Mouse (Mus musculus) midbrain, embryonic 14.5 days (tissue): ENCODE results near the gene Gpatch3. TPM values are rescaled to one million over a fixed set of nuclear protein-coding genes. Genes with fewer than 3 reads are reported as not detected.
A peak's percentile ranks its signal among the peaks of the same experiment; 100 is the strongest.

ENCODE experiments used
- ATAC-seq: fragments of 200-750 bp; cut with Nextera tagmentation; 2 replicates; pipeline ENCODE4 v1.8.0; 2017; ENCODE audit warnings: moderate number of reproducible peaks, moderate library complexity; ENCODE audit not compliant: low FRiP score, low TSS enrichment
- DNase-seq: peaks from one replicate; pipeline ENCODE4 v3.0.0-alpha.2; 2015
- H3K27ac ChIP-seq: fragments of 300-500 bp; sonication (generic); replicated peaks from 2 replicates; pipeline ENCODE4 v1.5.1; 2014; ENCODE audit warnings: mild to moderate bottlenecking, low read depth, low read length, moderate library complexity
- H3K27me3 ChIP-seq: fragments of 300-500 bp; sonication (generic); 2 replicates; pipeline ENCODE4 v1.6.1; 2014; ENCODE audit warnings: low read length, control low read depth, mixed read lengths; ENCODE audit not compliant: control insufficient read depth, insufficient read depth
- H3K36me3 ChIP-seq: fragments of 300-500 bp; sonication (generic); 2 replicates; pipeline ENCODE4 v1.6.1; 2014; ENCODE audit warnings: low read length, control low read depth; ENCODE audit not compliant: control insufficient read depth, insufficient read depth
- H3K4me1 ChIP-seq: fragments of 300-500 bp; sonication (generic); 2 replicates; pipeline ENCODE4 v1.6.1; 2014; ENCODE audit warnings: mild to moderate bottlenecking, antibody characterized with exemption, low read length, control low read depth; ENCODE audit not compliant: control insufficient read depth, insufficient read depth
- H3K4me2 ChIP-seq: fragments of 300-500 bp; sonication (generic); 2 replicates; pipeline ENCODE4 v1.6.1; 2014; ENCODE audit warnings: mild to moderate bottlenecking, low read length, moderate library complexity
- H3K4me3 ChIP-seq: fragments of 300-500 bp; sonication (generic); replicated peaks from 2 replicates; pipeline ENCODE4 v1.5.1; 2014; ENCODE audit warnings: low read depth, low read length
- H3K9ac ChIP-seq: fragments of 300-500 bp; sonication (generic); replicated peaks from 2 replicates; pipeline ENCODE4 v1.6.1; 2014; ENCODE audit warnings: mild to moderate bottlenecking, low read length, moderate library complexity
- H3K9me3 ChIP-seq: fragments of 300-500 bp; sonication (generic); 2 replicates; pipeline ENCODE4 v1.6.1; 2016; ENCODE audit warnings: low read length, control low read depth, mixed read lengths; ENCODE audit not compliant: control insufficient read depth
- whole genome bisulfite sequencing: fragments of 180-500 bp; shearing (Covaris S2); extraction: QIAGEN DNeasy Blood & Tissue Kit; methylation state at CpG from one replicate; pipeline ENCODE4 v1.1.7; 2014; 5-methylcytosine and 5-hydroxymethylcytosine counted together
- polyA plus RNA-seq: library from polyadenylated mRNA; unstranded; fragments of >200 nt; fragmentation: Nextera tagmentation; extraction: Ambion mirVana; gene quantifications from 2 replicates; pipeline ENCODE4 v1.2.1, GENCODE M21; 2014

Gpatch3 gene
- polyA plus RNA-seq, 1 experiment from 2014 or later: 6.4 TPM

DNA sequence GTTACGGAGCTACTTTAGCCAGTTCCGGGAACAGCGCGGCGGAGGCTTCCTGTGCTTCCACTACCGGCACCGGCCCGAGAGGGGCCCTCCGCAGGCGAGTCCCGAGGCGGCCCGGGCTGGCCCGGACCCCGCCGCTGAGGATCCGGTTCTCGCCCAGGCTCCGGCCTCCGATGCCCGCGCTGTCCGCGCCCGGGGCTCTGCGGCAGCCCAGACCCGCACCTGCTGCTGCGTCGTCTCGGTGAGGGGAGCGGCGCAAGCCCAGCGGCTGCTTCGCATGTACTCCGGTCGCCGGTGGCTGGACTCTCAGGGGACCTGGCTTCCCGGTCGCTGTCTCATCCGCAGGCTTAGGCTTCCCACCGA lies 278 bp downstream of the Gpatch3 start:
- WGBS: under 1% methylated on average over 41 of the region's 41 CpGs
- Histone ChIP-seq H3K4me1 (peaks cover 7% of the 10 kb centered on the region), H3K36me3 (peaks cover 17% of the 10 kb centered on the region), H3K4me3 (peak overlapping the region; percentile 92), H3K27ac (peak overlapping the region; percentile 82), H3K4me2 (peak overlapping the region; percentile 91), H3K9ac (peak overlapping the region; percentile 78), H3K9me3 (no peaks in the 10 kb centered on the region), H3K27me3 (no peaks in the 10 kb centered on the region)
- DNase-seq (no peak), ATAC-seq (peak; percentile 64; the same call in 1 of the 2 replicates)

- no peak overlapping the region for H3K4me2 ChIP-seq
- no peak overlapping the region for H3K9ac ChIP-seq
- H3K9me3 ChIP-seq: no peaks in the 10 kb centered on the region
- H3K27ac ChIP-seq: no peak overlapping the region
- peaks cover 47% of the 10 kb centered on the region for H3K36me3 ChIP-seq
- ATAC-seq (no peak), DNase-seq (no peak)
- H3K4me3 ChIP-seq: no peak overlapping the region
- 64% methylated on average over 12 of the region's 12 CpGs for WGBS
- peaks cover 7% of the 10 kb centered on the region for H3K4me1 ChIP-seq
- H3K27me3 ChIP-seq: no peaks in the 10 kb centered on the region
Observed at GRCm38 (mm10) chr4:133577983-133578382, 3.4 kb downstream of the Gpatch3 start.

DNA sequence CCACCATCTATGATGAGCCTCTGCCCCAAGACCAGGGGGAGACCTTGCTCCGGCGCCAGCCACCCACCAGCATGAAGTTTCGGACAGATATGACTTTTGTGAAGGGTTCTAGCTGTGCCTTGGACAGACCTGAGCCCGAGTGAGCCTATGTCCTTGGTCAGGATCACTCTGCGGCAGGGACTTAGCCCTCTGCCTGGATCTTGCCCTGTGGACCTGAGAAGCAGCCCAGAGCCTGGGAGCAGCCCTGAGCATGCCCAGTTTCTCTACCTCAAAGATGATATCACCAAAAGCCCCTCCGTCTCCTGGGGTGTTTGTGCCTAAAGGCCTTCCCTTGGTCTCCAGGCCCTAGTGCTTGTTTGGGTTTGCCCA lies 9.1 kb downstream of the Gpatch3 start:
- Histone ChIP-seq H3K4me1 (peaks cover 9% of the 10 kb centered on the region), H3K27ac (peak overlapping the region; percentile 82), H3K36me3 (peaks cover 67% of the 10 kb centered on the region), H3K4me2 (peak overlapping the region; percentile 99), H3K9me3 (no peaks in the 10 kb centered on the region), H3K27me3 (no peaks in the 10 kb centered on the region), H3K9ac (peak overlapping the region; percentile 80), H3K4me3 (peak overlapping the region; percentile 88)
- ATAC-seq (no peak), DNase-seq (no peak)
- WGBS: 66% methylated on average over 6 of the region's 6 CpGs

DNA sequence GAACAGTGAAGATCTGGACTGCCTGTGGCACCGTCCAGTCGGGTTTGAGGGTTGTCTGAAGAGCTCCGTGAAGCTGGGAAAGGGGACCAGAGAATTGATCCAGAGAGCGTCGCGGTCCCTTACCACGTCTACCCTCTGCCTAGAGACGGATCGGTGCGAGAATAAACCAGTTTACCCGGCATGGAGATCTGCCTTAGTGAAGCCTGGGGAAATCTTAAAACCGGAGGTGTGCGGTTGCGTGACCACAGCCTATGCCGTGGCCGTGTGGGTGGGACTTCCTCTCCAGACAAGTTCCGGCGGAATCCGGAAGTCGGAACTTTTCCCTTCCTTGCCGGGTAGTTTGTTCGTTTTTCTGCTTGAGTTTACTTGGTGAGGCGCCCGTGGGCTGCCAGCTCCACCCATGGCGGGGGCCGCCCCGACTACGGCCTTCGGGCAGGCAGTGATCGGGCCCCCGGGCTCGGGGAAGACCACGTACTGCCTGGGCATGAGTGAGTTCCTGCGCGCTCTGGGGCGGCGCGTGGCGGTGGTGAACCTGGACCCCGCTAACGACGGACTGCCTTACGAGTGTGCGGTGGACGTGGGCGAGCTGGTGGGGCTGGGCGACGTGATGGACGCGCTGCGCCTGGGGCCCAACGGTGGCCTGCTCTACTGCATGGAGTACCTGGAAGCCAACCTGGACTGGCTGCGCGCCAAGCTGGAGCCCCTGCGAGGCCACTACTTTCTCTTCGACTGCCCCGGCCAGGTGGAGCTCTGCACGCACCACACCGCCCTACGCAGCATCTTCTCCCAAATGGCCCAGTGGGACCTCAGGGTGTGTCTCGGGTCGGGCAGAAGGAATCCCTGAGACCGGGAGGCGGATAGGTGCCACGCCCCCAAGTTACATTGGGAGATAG lies 9.8 kb downstream of the Gpatch3 start, which contains the start of gene Gpn2:
TSS of gene Gpn2 (plus strand) at position 304 of the 893 bp plus-strand sequence.
- peak; percentile 76 for ATAC-seq
- H3K27ac ChIP-seq: peak within 1 kb of the TSS; percentile 82
- peaks cover 67% of the 10 kb centered on the region for H3K36me3 ChIP-seq
- DNase-seq: peak; percentile 92
- H3K4me1 ChIP-seq: peaks cover 9% of the 10 kb centered on the region
- no peaks in the 10 kb centered on the region for H3K27me3 ChIP-seq
- peak within 1 kb of the TSS; percentile 99 for H3K4me2 ChIP-seq
- H3K9me3 ChIP-seq: no peaks in the 10 kb centered on the region
- H3K9ac ChIP-seq: peak within 1 kb of the TSS; percentile 80
- H3K4me3 ChIP-seq: peak within 1 kb of the TSS; percentile 88
- WGBS: 2% methylated on average over 65 of the region's 65 CpGs

DNA sequence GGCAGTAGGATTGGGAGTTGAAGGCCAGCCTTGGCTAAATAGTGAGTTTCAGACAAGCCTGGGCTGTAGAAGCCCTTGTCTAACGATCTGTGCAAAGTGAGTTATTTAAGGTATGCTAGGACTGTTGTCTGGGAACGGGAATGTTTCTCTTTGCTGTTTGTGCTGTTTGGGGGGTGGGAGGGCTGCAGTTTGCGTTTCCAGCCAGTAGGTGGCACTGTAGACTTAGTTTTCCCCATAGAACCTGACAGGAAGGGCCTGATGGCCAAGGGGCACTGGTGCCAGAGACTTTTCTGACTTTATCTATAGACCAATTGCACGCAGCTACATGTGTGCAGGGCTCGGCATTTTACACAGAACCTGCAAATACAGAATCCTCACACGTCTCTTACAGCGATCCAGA lies 18.0 kb downstream of the Gpatch3 start:
- DNase-seq (peak; percentile 84), ATAC-seq (no peak)
- peaks cover 52% of the 10 kb centered on the region for H3K36me3 ChIP-seq
- no peaks in the 10 kb centered on the region for H3K9me3 ChIP-seq
- H3K9ac ChIP-seq: no peak overlapping the region
- H3K4me3 ChIP-seq: no peak overlapping the region
- H3K4me1 ChIP-seq: no peaks in the 10 kb centered on the region
- H3K27me3 ChIP-seq: no peaks in the 10 kb centered on the region
- 34% methylated on average over 7 of the region's 7 CpGs for WGBS
- H3K4me2 ChIP-seq: no peak overlapping the region
- H3K27ac ChIP-seq: no peak overlapping the region

DNA sequence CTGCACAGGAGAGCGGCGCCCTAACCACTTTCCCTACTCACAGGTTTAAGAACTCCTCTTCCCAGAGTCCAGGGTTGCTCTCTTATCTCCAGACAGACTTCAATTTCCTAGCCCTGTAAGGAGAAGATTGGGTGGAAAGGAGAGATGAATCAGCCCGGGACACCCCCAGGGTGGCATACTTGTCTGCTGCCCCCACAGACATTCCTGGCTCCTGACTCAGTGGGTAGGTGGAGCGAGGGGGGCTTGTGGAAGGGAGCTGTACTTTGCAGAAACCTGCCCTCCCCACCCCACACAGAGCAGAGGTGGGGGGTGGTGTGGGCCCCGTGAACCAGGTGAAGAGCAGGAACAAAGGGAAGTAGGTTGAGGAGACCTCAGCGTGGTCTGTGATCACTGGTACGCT lies 21.0 kb downstream of the Gpatch3 start:
- WGBS: 79% methylated on average over 7 of the region's 7 CpGs
- Histone ChIP-seq H3K9me3 (no peaks in the 10 kb centered on the region), H3K4me1 (peaks cover 5% of the 10 kb centered on the region; the same call in 1 of the 2 replicates), H3K4me3 (no peak overlapping the region), H3K36me3 (peaks cover 23% of the 10 kb centered on the region), H3K27me3 (peaks cover 28% of the 10 kb centered on the region), H3K9ac (no peak overlapping the region), H3K4me2 (no peak overlapping the region), H3K27ac (no peak overlapping the region)
- DNase-seq: no peak
- no peak for ATAC-seq

DNA sequence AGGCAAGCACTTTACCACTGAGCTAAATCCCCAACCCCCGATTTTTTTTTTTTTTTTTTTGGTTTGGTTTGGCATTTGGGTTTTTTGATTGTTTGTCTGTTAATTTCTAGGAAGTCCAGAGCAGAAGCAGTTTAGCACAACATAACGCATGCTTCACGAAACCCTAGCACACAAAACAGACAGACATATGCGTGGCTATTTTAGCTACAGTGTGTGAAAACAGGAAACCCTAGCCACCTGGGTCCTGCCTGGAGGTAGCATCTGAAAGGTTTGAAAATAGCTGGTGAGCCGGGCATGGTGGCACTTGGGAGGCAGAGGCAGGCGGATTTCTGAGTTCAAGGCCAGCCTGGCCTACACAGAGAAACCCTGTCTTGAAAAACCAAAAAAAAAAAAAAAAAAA lies 21.5 kb downstream of the Gpatch3 start:
- WGBS: 87% methylated on average over 6 of the region's 6 CpGs

GRCm38 (mm10) chr4:133598616-133599015 lies 24.1 kb downstream of the Gpatch3 start:
- no peak overlapping the region for H3K4me2 ChIP-seq
- no peak overlapping the region for H3K27ac ChIP-seq
- peaks cover 6% of the 10 kb centered on the region for H3K36me3 ChIP-seq
- H3K4me3 ChIP-seq: no peak overlapping the region
- H3K27me3 ChIP-seq: peaks cover 44% of the 10 kb centered on the region
- WGBS: 53% methylated on average over 4 of the region's 4 CpGs
- peaks cover 5% of the 10 kb centered on the region; the same call in 1 of the 2 replicates for H3K4me1 ChIP-seq
- no peak overlapping the region for H3K9ac ChIP-seq
- no peak for ATAC-seq
- no peak for DNase-seq
- H3K9me3 ChIP-seq: no peaks in the 10 kb centered on the region

More for the DNA sequence above, 21.5 kb downstream of the Gpatch3 start:
- H3K9ac ChIP-seq: no peak overlapping the region
- H3K4me2 ChIP-seq: no peak overlapping the region
- peaks cover 17% of the 10 kb centered on the region for H3K36me3 ChIP-seq
- DNase-seq (no peak), ATAC-seq (no peak)
- H3K4me1 ChIP-seq: peaks cover 5% of the 10 kb centered on the region; the same call in 1 of the 2 replicates
- H3K9me3 ChIP-seq: no peaks in the 10 kb centered on the region
- no peak overlapping the region for H3K27ac ChIP-seq
- no peak overlapping the region for H3K4me3 ChIP-seq
- H3K27me3 ChIP-seq: peaks cover 28% of the 10 kb centered on the region

DNA sequence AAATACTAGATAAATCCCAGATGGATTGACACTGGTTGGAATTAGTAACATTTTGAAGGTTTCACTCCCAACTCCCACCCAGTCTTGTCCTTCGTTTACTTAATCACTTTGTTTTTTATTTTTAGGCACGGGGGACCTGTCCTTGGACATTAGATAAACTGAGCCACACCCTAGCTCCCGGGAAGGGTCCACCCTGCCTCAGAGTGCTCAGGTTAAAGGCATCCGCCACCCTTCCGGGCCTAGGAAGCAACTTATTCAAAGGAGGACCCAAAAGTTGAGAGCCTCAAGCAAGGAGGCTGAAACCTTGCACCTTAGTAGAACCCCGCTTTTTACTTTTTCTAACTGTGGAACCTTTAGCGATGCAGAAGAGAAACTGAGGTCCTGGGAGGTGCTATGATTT lies 24.6 kb downstream of the Gpatch3 start:
- H3K4me2 ChIP-seq: peak overlapping the region; percentile 73
- H3K27me3 ChIP-seq: peaks cover 44% of the 10 kb centered on the region
- H3K36me3 ChIP-seq: peaks cover 10% of the 10 kb centered on the region
- DNase-seq: no peak
- no peaks in the 10 kb centered on the region for H3K9me3 ChIP-seq
- H3K27ac ChIP-seq: no peak overlapping the region
- H3K4me3 ChIP-seq: peak overlapping the region; percentile 38
- H3K4me1 ChIP-seq: peaks cover 5% of the 10 kb centered on the region; the same call in 1 of the 2 replicates
- ATAC-seq: no peak
- H3K9ac ChIP-seq: no peak overlapping the region; the same call in 1 of the 2 replicates
- WGBS: 28% methylated on average over 7 of the region's 7 CpGs
